Comparison of ENCODE assay signal across 8 mouse cellular contexts in the genomic region with DNA sequence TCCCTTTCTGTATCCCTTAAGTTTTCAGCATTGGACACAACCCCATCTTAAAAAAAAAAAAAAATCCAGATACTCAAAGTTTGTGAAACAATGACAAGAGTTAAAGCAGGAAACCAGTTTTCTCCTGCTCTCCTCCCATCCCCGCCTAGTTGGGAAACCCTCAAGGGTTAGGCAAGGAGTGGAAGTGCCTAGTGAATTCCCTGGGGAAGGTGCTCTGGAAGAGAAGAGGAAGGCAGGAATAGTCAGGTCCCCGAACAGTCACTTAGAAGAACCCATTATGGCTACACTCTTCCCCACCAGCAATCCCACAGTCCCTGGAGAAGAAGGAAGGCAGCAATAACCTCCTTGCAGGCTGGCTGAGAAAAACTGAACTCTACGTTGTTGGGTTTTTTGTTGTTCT. TPM values are rescaled to one million over a fixed set of nuclear protein-coding genes. Genes with fewer than 3 reads are reported as not detected.
A peak's percentile ranks its signal among the peaks of the same experiment; 100 is the strongest.
DNase-seq lines count a peak whose midpoint lies in the region; ATAC-seq and TF ChIP-seq lines count a peak whose summit lies in the region.

No protein-coding gene starts in this region.

- no peak for TF ChIP-seq CTCF in stomach, postnatal 0 days (IDR thresholded peaks at IDR 0.05; ENCODE audit: low read depth)
- TF ChIP-seq CTCF in hindbrain, postnatal 0 days (IDR thresholded peaks at IDR 0.05; ENCODE audit: low read depth): no peak

- H3K27ac ChIP-seq in stomach, embryonic 16.5 days (ENCODE audit: low read length): no peak overlapping the region
- H3K27ac ChIP-seq in stomach, postnatal 0 days (replicated peaks): no peak overlapping the region
- no peak overlapping the region for H3K27ac ChIP-seq in hindbrain, postnatal 0 days

- no peaks in the 10 kb centered on the region for H3K9me3 ChIP-seq in stomach, embryonic 16.5 days (replicated peaks; ENCODE audit: control insufficient read depth, low read length)
- no peaks in the 10 kb centered on the region for H3K9me3 ChIP-seq in stomach, postnatal 0 days (ENCODE audit: control insufficient read depth, low read length)
- no peaks in the 10 kb centered on the region for H3K9me3 ChIP-seq in hindbrain, postnatal 0 days (ENCODE audit: low read length)

- no peak for TF ChIP-seq EP300 in stomach, postnatal 0 days (optimal IDR thresholded peaks at IDR 0.05)

- 64% methylated on average over 3 of the region's 3 CpGs for WGBS in stomach, embryonic 16.5 days
- 61% methylated on average over 3 of the region's 3 CpGs for WGBS in stomach, postnatal 0 days
- WGBS in hindbrain, postnatal 0 days: 57% methylated on average over 3 of the region's 3 CpGs

- no peak overlapping the region for H3K9ac ChIP-seq in stomach, embryonic 16.5 days (ENCODE audit: low read length)
- H3K9ac ChIP-seq in stomach, postnatal 0 days (ENCODE audit: low read length): no peak overlapping the region
- no peak overlapping the region for H3K9ac ChIP-seq in hindbrain, postnatal 0 days (replicated peaks; ENCODE audit: low read length)

- H3K4me1 ChIP-seq in stomach, embryonic 16.5 days (ENCODE audit: control insufficient read depth, insufficient read depth, low read length): peaks cover 25% of the 10 kb centered on the region
- 0 out of 2 replicates have a peak, but pooled peaks cover 3% of the 10 kb centered on the region for H3K4me1 ChIP-seq in stomach, postnatal 0 days (replicated peaks; ENCODE audit: control insufficient read depth, insufficient read depth)
- H3K4me1 ChIP-seq in hindbrain, postnatal 0 days (ENCODE audit: insufficient read depth, low read length): peaks cover 26% of the 10 kb centered on the region

- H3K36me3 ChIP-seq in stomach, embryonic 16.5 days (ENCODE audit: control insufficient read depth, insufficient read depth, low read length): no peaks in the 10 kb centered on the region
- no peaks in the 10 kb centered on the region for H3K36me3 ChIP-seq in stomach, postnatal 0 days (ENCODE audit: control insufficient read depth, insufficient read depth, low read length)
- no peaks in the 10 kb centered on the region for H3K36me3 ChIP-seq in hindbrain, postnatal 0 days (ENCODE audit: insufficient read depth, low read length)

- H3K4me3 ChIP-seq in stomach, embryonic 16.5 days (replicated peaks; ENCODE audit: low read length): no peak overlapping the region
- H3K4me3 ChIP-seq in stomach, postnatal 0 days (ENCODE audit: low read depth, low read length): no peak overlapping the region
- peak overlapping the region; percentile 3; the same call in 1 of the 2 replicates for H3K4me3 ChIP-seq in hindbrain, postnatal 0 days (ENCODE audit: low read length)

- no peak for ATAC-seq in stomach, embryonic 16.5 days (ENCODE audit: insufficient read depth, low FRiP score)
- no peak for ATAC-seq in stomach, postnatal 0 days (ENCODE audit: low FRiP score, low TSS enrichment)
- no peak for ATAC-seq in hindbrain, postnatal 0 days

- H3K4me2 ChIP-seq in stomach, embryonic 16.5 days (ENCODE audit: low read depth, low read length): peak overlapping the region; percentile 11; the same call in 1 of the 2 replicates
- H3K4me2 ChIP-seq in stomach, postnatal 0 days (replicated peaks; ENCODE audit: low read depth): no peak overlapping the region
- H3K4me2 ChIP-seq in hindbrain, postnatal 0 days (ENCODE audit: low read depth, low read length): peak overlapping the region; percentile 43

- no peaks in the 10 kb centered on the region for H3K27me3 ChIP-seq in stomach, embryonic 16.5 days (ENCODE audit: control insufficient read depth, insufficient read depth, low read length)
- no peaks in the 10 kb centered on the region for H3K27me3 ChIP-seq in stomach, postnatal 0 days (ENCODE audit: control insufficient read depth, insufficient read depth, low read length)
- no peaks in the 10 kb centered on the region for H3K27me3 ChIP-seq in hindbrain, postnatal 0 days (ENCODE audit: insufficient read depth, low read length)

- DNase-seq in embryo, embryonic 10.5 days (ENCODE audit: low spot score): peak; percentile 7
- no peak for DNase-seq in embryo, embryonic 10 days (ENCODE audit: low spot score)
- no peak for DNase-seq in stomach, postnatal 0 days (ENCODE audit: low spot score)
- DNase-seq in hindbrain, postnatal 0 days (ENCODE audit: low spot score): no peak
- DNase-seq in skeletal muscle tissue, adult 2 months (ENCODE audit: low read depth, low spot score): peak; percentile 59
- DNase-seq in layer of hippocampus, postnatal 14 days (ENCODE audit: low spot score in 2 of 2): no peak
- DNase-seq in left cerebral cortex, adult 11 months (ENCODE audit: low spot score): no peak

RNA-seq across cellular contexts. Expression of a gene that starts 2.9 kb away (rescaled TPM):
- polyA plus RNA-seq in stomach, embryonic 16.5 days (2015; fragmentation: Nextera tagmentation; extraction: Ambion mirVana): 9.7 and 10.7 TPM in 2 replicates
- polyA plus RNA-seq in stomach, postnatal 0 days (2015; fragmentation: Nextera tagmentation; extraction: Ambion mirVana): 9.5 and 9.9 TPM in 2 replicates
- 30.4 and 36.7 TPM in 2 replicates for total RNA-seq in hindbrain, postnatal 0 days (2014; rRNA removed)
- 20.0 and 20.6 TPM in 2 replicates for polyA plus RNA-seq in hindbrain, postnatal 0 days (2015; fragmentation: Nextera tagmentation; extraction: Ambion mirVana)
- total RNA-seq in layer of hippocampus, postnatal 14 days (2021): 10 to 100 TPM; 38.3 to 41.4 TPM

RNA-seq across cellular contexts. Expression of a gene that starts 57.3 kb away (rescaled TPM):
- 31.0 and 32.4 TPM in 2 replicates for polyA plus RNA-seq in stomach, embryonic 16.5 days (2015; fragmentation: Nextera tagmentation; extraction: Ambion mirVana)
- 30.4 and 31.8 TPM in 2 replicates for polyA plus RNA-seq in stomach, postnatal 0 days (2015; fragmentation: Nextera tagmentation; extraction: Ambion mirVana)
- 35.9 and 39.0 TPM in 2 replicates for total RNA-seq in hindbrain, postnatal 0 days (2014; rRNA removed)
- 35.4 and 37.5 TPM in 2 replicates for polyA plus RNA-seq in hindbrain, postnatal 0 days (2015; fragmentation: Nextera tagmentation; extraction: Ambion mirVana)
- 10 to 100 TPM; 17.4 to 18.4 TPM for total RNA-seq in layer of hippocampus, postnatal 14 days (2021)

Comparison
In these comparisons a context has a peak if more than half of its experiments do, and no peak if none do; other contexts are left out.
1. DNase-seq: peak in embryo, embryonic 10.5 days (single experiment) and skeletal muscle tissue, adult 2 months (single experiment); none in embryo, embryonic 10 days (single experiment), stomach, postnatal 0 days (single experiment), hindbrain, postnatal 0 days (single experiment), layer of hippocampus, postnatal 14 days (0 of 2) and left cerebral cortex, adult 11 months (single experiment).